Mouse (Mus musculus): ENCODE data around the gene Eif4b.
A peak's percentile ranks its signal among the peaks of the same experiment; 100 is the strongest.

The Eif4b gene

DNA sequence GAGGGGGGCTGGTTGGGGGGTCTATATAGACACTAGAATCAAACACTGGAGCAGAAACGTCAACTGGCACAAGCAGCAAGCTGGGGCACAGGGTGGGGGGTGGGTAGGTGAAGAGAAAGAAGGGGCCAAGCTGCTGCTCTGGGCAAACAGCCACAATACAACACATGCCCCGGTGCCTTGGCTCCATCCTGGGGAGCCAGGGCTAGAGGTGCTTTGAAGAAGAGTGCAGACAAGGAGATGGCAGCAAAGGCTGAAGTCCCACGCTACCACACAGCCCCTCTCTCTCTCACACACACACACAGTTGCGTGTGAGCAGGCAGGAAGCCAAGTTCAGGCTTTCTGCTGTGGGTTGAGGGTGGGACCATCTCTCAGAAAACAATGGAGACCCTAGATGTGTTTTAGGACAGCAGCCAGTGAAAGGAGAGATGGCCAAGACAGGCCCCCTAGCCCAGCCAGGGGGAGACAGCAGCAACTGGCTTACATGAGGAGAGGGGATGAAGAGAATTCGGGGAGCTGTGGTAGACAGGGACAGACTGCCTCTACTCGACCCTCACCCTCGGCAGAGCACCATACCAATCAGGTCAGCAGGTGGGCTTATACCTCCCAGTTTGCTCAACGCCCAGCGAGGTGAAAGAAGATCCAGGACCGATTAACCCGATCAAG is 43.3 kb downstream of the Eif4b start:
- no peak for DNase-seq (ENCODE audit: low read depth, low spot score)

DNA sequence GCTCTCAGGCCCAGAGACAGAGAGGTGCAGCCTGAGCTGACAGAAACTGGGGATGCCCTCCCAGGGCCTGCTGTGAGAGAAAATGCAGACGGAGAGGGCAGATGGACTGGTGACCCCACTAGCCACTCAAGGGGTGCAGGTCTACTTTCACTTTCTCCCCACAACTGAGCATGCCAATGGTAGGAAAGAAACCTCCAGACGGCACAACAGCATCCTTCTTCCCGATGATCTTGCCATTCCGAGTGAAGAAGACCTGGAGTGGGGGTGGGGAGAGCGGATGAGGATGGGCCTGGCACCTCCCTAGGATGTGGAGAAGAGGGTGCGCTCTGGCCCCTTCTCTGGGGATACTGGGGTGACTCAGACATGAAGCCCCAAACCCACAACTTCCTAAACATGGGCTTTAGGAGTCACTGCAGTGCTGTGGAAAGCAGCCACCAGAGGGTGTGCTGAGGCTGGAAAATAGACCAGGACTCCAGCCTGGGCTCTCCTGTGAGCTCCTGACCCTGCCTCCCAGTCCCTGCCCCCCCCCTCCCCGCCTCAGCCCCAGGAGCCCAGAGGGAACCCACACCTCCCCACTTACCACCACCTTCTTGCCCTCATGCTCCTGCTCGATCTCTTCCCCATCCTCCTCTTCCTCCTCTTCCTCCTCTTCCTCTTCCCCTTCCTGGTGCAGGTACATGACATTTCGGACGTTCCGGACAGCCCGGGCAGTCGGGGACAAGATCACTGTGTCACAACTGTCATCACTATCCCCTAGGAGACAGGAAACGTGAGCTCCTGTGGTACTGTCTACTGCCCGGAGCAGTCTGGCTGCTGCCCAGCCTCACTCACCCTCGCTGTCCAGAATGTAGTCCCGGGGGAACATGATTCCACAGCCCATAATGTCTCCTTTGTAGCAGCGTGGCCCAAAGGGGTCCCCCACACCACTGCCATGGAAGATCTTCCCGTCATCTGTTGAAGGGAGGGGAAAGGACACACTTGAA is 44.2 kb downstream of the Eif4b start:
- DNase-seq (ENCODE audit: low read depth, low spot score) = no peak

DNA sequence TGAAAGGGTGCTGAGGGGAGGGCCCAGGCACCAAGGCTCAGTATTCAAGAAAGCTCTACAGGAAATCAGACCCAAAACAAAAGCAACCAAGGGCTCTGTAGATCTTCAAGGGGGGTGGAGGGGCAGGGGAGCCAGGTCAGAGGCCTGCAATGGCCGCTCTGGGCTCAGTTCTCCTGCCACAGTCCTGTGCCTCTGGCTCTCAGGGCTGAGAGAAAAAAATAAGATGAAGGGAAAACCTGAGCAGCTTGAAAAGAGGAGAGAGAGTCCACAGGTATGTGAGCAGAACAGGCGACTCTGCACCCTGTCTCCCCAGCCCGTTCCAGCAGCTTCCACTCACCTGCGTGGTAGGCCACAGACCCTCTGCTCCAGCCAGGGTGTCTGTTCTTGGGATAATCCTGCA is 45.0 kb downstream of the Eif4b start:
- no peak for DNase-seq (ENCODE audit: low read depth, low spot score)

DNA sequence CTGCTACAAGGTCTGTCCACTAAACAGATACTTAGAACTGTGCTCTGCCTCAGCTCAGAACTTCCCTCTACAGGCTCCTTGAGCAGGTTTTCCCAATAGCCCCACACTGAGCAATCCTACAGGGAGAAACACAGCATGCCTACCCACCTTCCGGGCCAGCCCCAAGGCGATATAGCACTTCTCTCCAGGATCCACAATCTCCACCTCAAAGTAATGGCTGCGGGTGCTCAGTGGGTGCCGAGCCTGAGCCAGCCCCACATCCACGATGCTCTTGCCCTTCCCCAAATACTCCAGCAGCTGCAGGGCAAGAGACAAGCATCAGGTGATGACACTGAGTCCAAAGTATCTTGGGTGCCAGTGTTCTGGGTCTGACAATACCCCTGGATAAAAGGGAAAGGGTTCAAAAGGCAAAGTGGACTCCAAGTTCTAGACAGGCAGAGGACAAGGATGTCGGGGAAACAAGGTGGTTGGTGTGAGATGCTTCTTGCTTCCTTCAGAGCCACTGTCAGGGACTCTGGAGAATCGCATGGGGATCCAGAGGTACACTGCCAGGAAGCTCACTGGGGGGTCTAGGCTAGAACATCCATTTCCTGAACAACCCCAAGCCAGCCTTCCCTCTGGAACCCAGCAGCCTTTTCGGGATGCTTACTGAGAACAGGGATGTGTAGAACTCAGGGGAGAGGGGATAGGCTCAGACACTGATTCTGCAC is 45.7 kb downstream of the Eif4b start:
- DNase-seq (ENCODE audit: low read depth, low spot score) = no peak

DNA sequence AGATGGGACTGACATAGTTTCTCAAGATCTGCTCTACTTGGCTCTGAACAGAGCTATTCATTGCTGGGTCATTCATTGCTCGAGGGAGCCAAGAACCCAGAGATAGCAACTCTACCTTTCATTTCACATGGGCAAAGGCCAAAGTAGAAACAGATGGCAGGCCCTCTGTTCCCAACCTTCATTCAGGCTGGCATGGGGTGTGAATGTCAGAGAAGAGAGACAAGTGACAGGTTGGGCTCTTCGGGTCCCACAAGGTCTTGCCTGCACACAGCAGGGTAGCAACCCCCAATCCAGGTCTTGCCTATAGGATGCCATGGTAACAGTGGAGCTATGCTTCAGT is 46.2 kb downstream of the Eif4b start:
- DNase-seq (ENCODE audit: low read depth, low spot score) = no peak

DNA sequence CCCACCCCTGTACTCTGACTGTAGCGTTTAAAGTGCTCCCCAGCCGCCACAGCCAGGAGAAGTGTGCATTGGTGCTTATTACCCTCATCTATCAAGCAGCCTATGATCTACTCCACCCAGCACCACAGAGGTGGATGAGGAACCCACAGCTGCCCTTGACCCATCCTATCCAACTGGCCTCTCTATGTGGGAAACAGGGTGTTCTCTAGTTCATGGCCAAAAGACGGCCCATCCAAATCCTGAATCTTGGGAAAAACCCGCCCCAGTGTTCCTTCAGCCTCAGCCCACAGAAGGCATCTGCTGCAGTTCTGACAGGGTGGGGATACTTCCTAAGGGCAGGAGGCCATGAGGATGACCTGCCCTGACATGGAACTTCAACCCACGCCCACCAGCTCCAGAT is 47.0 kb downstream of the Eif4b start:
- DNase-seq (ENCODE audit: low read depth, low spot score) = no peak

DNA sequence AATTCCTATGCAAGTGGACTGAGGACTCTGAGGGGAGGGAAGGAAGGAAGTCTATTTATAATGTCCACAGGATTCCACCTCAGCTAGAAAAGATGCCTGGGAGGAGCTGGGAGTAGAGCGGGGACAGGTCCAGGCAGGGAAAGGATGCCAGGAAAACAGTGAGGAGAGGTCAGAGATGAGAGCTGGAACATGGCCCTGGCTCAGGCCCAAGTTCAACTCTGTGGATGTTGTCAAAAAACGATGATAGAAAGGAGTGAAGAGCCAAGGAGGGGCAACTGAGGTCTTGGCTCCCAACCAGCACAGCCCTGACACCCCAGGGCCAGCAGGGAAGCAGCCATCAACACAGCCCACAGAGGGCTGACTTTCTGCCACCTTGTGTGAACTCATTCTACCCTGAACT is 52.7 kb downstream of the Eif4b start:
- no peak for DNase-seq (ENCODE audit: low read depth, low spot score)

DNA sequence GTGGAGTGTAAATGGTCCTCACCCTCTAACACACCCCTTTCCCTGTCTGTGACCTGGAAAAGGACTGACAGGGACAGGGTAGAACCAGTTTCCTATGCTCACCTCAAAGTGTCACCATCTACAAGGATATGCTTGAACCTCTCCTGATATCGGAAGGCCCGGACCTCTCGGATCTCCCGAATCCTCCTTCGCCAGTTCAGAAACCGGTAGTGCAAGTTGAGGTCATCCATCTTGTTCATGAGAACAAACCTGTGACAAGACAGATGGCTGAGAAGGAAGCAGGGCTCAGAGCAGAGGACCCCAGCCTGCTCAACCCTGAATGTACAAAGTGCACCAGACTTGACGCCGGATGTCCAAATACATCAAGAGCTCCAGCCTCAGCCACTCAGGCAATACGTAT is 59.7 kb downstream of the Eif4b start:
- no peak for DNase-seq (ENCODE audit: low read depth, low spot score)

DNA sequence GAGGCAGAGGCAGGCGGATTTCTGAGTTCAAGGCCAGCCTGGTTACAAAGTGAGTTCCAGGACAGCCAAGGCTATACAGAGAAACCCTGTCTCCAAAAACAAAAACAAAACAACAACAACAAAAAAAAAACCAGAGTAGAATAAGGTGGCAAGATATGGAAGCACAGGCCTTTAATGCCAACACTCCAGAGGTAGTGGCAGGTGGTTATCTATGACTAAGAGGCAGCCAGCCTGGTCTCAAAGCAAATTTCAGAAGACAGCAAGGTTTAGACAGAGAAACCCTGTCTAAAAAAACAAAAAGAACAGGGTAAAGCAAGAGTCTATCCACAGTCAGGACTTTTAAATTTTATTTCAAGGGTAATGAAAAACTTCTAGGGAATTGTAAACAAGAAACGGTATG is 61.1 kb downstream of the Eif4b start:
- no peak for DNase-seq (ENCODE audit: low read depth, low spot score)

DNA sequence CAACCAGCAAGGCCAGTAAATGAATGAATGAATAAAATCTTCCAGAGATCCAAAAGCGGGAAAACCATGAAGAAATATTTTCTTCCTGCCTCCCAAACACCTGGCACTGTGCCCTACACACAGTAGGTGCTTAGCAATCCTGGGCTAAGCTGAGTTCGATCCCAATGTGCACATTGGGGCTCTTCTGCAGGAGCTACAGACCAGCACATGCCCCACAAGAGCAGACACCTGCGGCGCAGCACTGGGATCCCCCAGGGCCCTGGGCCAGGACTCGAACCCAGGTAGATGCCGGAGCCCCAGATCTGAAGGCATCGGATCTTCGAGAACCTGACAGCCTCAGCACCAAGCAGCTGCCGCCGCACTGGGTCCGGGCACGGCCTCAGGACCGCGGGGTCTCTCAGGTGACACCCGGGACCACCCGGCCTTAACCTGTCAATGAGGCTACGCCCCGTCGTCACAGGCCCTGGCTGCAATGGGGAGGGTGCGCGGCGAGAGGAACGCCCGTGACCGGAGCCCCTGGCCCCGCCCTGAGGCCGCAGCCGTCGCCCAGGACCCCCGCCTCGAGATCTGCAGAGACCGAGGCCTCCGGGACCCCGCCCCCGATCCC is 62.1 kb downstream of the Eif4b start:
- DNase-seq (ENCODE audit: low read depth, low spot score) = no peak

DNA sequence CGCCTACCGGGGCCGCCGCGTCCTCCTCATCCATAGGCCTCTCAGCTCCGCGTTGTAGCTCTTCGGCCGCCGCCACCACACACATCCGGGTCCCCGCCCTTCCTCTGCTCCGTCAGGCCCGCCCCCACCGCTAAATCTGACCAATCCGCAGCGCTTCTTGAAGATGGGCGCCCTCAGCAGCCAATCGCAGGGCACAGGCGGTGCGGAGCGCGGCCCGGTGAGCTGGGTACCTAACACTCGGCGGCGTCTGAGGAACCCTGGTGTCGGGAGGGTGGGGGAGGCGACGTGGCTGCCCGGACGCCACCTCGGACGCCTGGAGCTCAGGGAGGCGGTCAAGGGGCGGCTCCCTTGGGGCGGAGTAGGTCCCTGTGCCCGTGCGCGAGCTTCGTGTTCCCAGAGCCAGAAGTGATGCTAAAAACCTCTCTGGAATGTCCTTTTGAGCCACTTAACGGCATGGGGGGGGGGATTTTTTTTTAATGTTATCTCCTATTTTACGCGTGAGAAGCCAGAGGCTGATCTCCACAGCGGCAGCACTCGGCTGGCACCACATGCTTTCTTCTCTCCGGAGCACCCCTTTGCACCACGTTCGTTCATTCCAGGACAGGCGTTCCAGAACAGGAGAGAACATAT is 62.7 kb downstream of the Eif4b start, which contains the start of gene Spryd3:
TSS of gene Spryd3 (minus strand) at position 106 of the 630 bp plus-strand sequence.
- peak; percentile 96 for DNase-seq (ENCODE audit: low read depth, low spot score)

DNA sequence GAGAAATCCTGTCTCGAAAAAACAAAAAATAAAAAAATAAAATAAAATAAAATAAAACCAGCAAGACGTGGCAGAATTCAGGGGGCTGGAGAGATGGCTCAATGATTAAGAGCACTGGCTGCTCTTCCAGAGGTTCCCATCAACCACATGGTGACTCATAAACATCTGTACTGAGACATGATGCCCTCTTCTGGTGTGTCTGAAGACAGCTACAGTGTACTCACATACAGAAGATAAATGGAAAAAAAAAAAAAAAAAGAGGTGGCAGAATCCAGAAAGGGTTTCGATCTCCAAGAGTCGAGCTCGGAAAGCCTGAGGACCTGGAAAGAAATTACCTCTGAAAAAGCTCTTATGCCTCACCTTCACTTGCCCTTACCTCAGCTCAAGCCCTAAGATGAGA is 67.5 kb downstream of the Eif4b start:
- DNase-seq (ENCODE audit: low read depth, low spot score) = no peak

DNA sequence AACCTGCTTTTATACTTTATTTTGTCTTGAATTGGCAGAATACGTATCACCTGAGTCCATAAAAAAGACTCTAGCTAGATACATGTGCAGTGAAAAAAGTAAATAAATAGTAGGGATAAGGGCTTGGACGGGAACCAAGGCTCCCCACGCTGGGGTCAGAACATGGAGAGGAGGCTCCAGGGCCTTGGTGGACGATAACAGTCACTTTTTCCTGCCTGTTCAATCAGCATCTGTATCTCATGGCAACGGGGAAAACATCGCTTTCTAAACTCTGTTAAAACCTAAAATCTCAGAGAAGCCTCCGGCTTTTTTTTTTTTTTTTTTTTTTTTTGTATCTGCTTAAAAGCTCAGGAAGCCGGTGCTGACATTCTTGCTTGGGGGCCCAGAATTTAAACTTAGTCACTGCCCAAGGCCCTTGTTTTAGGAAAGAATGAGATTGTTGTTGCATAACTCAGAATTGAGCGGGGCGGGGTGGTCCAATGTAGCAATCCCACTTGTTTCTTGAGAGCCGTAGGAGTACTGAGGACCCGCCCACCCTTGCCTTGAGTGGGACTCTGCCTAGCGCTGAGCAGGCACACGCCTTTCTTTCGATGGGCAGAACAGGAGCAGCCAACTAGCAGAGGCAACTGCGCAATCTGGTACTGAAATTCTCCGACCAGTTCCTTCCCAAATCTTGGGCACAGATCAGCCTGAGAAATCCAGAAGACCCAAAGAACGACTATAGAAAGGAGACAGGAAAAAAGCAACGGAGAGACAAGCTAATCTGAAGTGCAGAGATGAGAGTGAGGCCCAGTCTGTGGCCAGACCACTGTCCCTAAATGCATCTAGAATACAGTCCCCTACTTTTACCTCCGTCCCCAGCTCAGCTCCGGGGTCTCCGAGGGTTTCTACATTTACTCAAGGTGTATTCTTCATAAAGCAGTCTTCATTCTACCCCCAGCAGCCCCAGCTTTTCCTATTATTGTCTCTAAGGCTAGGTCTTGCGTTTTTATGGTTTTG is 69.6 kb downstream of the Eif4b start:
- no peak for DNase-seq (ENCODE audit: low read depth, low spot score)

DNA sequence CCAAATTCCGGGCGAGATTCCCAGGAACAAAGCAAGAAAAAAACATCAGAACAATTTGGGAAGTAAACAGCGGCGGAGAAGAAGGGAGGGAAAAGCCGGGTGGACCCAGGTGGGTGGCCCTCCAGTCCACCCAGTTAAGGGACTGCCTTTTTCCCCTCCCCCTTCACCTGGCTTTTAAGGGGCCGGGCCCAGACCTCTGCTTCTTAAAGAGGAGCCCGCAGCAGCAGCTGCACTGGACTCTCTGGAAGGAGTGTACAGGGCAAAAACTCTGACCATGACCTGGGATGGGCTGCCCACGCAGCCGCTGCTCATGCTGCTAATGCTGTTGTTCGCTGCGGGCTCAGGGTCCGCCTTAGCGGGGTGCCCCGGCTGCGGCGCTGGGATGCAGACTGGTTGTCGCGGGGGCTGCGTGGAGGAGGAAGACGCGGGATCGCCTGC is 70.7 kb downstream of the Eif4b start, which contains the start of gene Igfbp6:
TSS of gene Igfbp6 (plus strand) at position 89 of the 438 bp plus-strand sequence.
- no peak for DNase-seq (ENCODE audit: low read depth, low spot score)

DNA sequence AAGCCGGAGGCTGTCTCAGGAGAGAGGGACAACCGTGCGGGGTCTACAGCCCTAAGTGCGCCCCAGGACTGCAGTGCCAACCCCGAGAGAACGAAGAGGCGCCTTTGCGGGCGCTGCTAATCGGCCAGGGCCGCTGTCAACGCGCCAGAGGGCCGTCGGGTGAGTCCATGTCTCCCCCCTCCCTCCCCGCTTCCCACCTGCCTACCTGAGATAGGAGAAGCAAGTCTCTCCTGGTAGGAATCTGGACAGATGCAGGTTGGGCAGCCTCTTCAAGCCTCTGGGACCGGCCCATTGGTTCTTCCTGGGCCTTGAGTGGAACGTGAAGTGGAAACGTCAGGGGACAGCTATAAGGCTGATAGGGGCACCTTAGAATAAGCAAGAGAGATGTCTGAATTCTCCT is 71.2 kb downstream of the Eif4b start:
- DNase-seq (ENCODE audit: low read depth, low spot score) = no peak

DNA sequence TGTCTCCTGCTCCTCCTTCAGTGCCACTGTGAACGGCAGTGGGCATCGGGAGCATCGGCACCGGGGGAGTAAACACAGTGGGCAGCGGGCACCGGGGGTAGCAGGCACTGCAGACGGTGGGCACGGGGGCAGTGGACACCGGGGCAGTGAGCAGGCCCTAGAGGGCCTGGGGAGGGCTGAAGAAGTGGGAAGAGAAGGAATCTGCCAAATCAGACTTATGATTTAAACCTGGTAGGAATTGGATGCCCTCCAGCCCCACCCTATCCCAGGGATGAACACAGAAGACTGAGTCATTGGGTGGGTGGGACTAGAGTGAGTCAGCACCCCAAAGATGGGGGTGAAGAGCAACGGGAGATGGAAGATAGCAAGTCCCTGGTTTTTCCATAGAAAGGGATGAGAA is 71.8 kb downstream of the Eif4b start:
- DNase-seq (ENCODE audit: low read depth, low spot score) = no peak

DNA sequence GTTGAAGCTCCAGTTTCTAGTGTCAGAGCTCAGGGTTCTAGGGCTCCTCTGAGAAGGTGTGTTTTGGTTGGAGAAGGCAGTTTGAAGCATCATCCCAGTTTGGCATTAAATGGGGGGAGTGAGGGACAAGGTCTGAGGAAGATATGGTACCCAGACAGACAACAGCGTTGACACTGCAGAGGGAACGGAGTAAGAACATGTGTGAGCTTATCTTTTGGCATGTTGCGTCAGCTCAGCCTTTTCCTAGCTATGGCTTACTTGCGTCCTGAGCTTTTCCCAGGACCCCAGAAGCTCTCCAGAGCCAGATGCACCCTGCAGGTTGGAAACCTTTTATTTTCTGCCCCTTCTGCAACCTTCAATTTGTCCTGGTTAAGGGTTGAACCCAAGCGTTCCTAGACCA is 72.5 kb downstream of the Eif4b start:
- DNase-seq (ENCODE audit: low read depth, low spot score) = no peak

Measured in mesoderm, embryonic 11.5 days (tissue).